Mouse (Mus musculus) neural tube, embryonic 13.5 days (tissue): ENCODE results near the gene Nme8. TPM values are rescaled to one million over a fixed set of nuclear protein-coding genes. Genes with fewer than 3 reads are reported as not detected.

Source experiments
- ATAC-seq: fragments of 200-750 bp; cut with Nextera tagmentation; 2 replicates; pipeline ENCODE4 v1.8.0; 2017; ENCODE audit warnings: low read depth, mild to moderate bottlenecking, moderate TSS enrichment, moderate library complexity
- H3K27ac ChIP-seq: fragments of 300-500 bp; sonication (generic); replicated peaks from 2 replicates; pipeline ENCODE4 v1.5.1; 2015; ENCODE audit warnings: moderate library complexity, mild to moderate bottlenecking, inconsistent platforms
- H3K27me3 ChIP-seq: fragments of 300-500 bp; sonication (generic); 2 replicates; pipeline ENCODE4 v1.6.1; 2015; ENCODE audit warnings: mild to moderate bottlenecking, inconsistent platforms
- H3K36me3 ChIP-seq: fragments of 300-500 bp; sonication (generic); 2 replicates; pipeline ENCODE4 v1.6.1; 2015; ENCODE audit warnings: mild to moderate bottlenecking, inconsistent platforms
- H3K4me1 ChIP-seq: fragments of 300-500 bp; sonication (generic); replicated peaks from 2 replicates; pipeline ENCODE4 v1.6.1; 2015; ENCODE audit warnings: inconsistent platforms
- H3K4me2 ChIP-seq: fragments of 300-500 bp; sonication (generic); 2 replicates; pipeline ENCODE4 v1.6.1; 2015; ENCODE audit warnings: inconsistent platforms, mild to moderate bottlenecking, moderate library complexity
- H3K4me3 ChIP-seq: fragments of 300-500 bp; sonication (generic); 2 replicates; pipeline ENCODE4 v1.5.1; 2015; ENCODE audit warnings: mild to moderate bottlenecking, inconsistent platforms
- H3K9ac ChIP-seq: fragments of 300-500 bp; sonication (generic); 2 replicates; pipeline ENCODE4 v1.6.1; 2015; ENCODE audit warnings: moderate library complexity, mild to moderate bottlenecking, inconsistent platforms
- H3K9me3 ChIP-seq: fragments of 300-500 bp; sonication (generic); 2 replicates; pipeline ENCODE4 v1.6.1; 2016; ENCODE audit warnings: inconsistent platforms
- WGBS: fragments of 180-500 bp; shearing (Covaris S2); methylation state at CpG from one replicate; pipeline ENCODE4 v1.1.7; 2015; 5-methylcytosine and 5-hydroxymethylcytosine counted together
- polyA plus RNA-seq: library from polyadenylated mRNA; unstranded; fragments of >200 nt; fragmentation: Nextera tagmentation; extraction: Ambion mirVana; gene quantifications from 2 replicates; pipeline ENCODE4 v1.2.1, GENCODE M21; 2015

The Nme8 gene
- polyA plus RNA-seq, 1 experiment from 2014 or later, result not detected

- no peak overlapping the region for H3K27ac ChIP-seq
- no peak overlapping the region for H3K4me3 ChIP-seq
- ATAC-seq, result no peak
- no peaks in the 10 kb centered on the region for H3K9me3 ChIP-seq
- WGBS, result 91% methylated on average over 5 of the region's 5 CpGs
- H3K4me2 ChIP-seq, result no peak overlapping the region
- no peak overlapping the region for H3K9ac ChIP-seq
- H3K36me3 ChIP-seq, result no peaks in the 10 kb centered on the region
- no peaks in the 10 kb centered on the region for H3K4me1 ChIP-seq
- no peaks in the 10 kb centered on the region for H3K27me3 ChIP-seq
Observed at GRCm38 (mm10) chr13:19630768-19631709, 66.6 kb downstream of the Nme8 start.

GRCm38 (mm10) chr13:19626473-19626872 is 71.1 kb downstream of the Nme8 start:
- no peak for ATAC-seq
- Histone ChIP-seq H3K4me3 (no peak overlapping the region), H3K4me1 (peaks cover 17% of the 10 kb centered on the region), H3K9me3 (no peaks in the 10 kb centered on the region), H3K27ac (no peak overlapping the region), H3K4me2 (no peak overlapping the region), H3K9ac (no peak overlapping the region), H3K36me3 (no peaks in the 10 kb centered on the region), H3K27me3 (peaks cover 22% of the 10 kb centered on the region)
- 80% methylated on average over 1 of the region's 1 CpGs for WGBS

GRCm38 (mm10) chr13:19624632-19625320 is 72.8 kb downstream of the Nme8 start:
- Histone ChIP-seq H3K27me3 (peaks cover 29% of the 10 kb centered on the region), H3K4me2 (peak overlapping the region; percentile 87), H3K9me3 (no peaks in the 10 kb centered on the region), H3K9ac (no peak overlapping the region), H3K27ac (no peak overlapping the region), H3K36me3 (no peaks in the 10 kb centered on the region), H3K4me3 (no peak overlapping the region), H3K4me1 (peaks cover 17% of the 10 kb centered on the region)
- WGBS, result 81% methylated on average over 11 of the region's 11 CpGs
- no peak for ATAC-seq

- peak overlapping the region; percentile 87 for H3K4me2 ChIP-seq
Observed at GRCm38 (mm10) chr13:19623228-19623905, 74.2 kb downstream of the Nme8 start.

GRCm38 (mm10) chr13:19622573-19623227 is 74.9 kb downstream of the Nme8 start, which contains the start of gene Sfrp4:
Gene Sfrp4, plus strand, starts transcription at chr13:19623104.
- peak within 1 kb of the TSS; percentile 87 for H3K4me2 ChIP-seq
- no peaks in the 10 kb centered on the region for H3K9me3 ChIP-seq
- H3K4me1 ChIP-seq, result peaks cover 28% of the 10 kb centered on the region
- peak; percentile 58 for ATAC-seq
- peaks cover 29% of the 10 kb centered on the region for H3K27me3 ChIP-seq
- 3% methylated on average over 25 of the region's 25 CpGs for WGBS
- peak within 1 kb of the TSS; percentile 74 for H3K9ac ChIP-seq
- no peaks in the 10 kb centered on the region for H3K36me3 ChIP-seq
- peak within 1 kb of the TSS; percentile 14; the same call in 1 of the 2 replicates for H3K27ac ChIP-seq
- H3K4me3 ChIP-seq, result peak within 1 kb of the TSS; percentile 52

More at GRCm38 (mm10) chr13:19623228-19623905, 74.2 kb downstream of the Nme8 start:
- Histone ChIP-seq H3K4me1 (peaks cover 23% of the 10 kb centered on the region), H3K36me3 (no peaks in the 10 kb centered on the region), H3K9me3 (no peaks in the 10 kb centered on the region), H3K27me3 (peaks cover 29% of the 10 kb centered on the region), H3K4me3 (peak overlapping the region; percentile 52), H3K27ac (peak overlapping the region; percentile 14; the same call in 1 of the 2 replicates), H3K9ac (peak overlapping the region; percentile 74)
- peak; percentile 44 for ATAC-seq
- WGBS, result 16% methylated on average over 30 of the region's 30 CpGs

GRCm38 (mm10) chr13:19619216-19619927 is 78.2 kb downstream of the Nme8 start, which contains the start of gene Epdr1:
Gene Epdr1, minus strand, starts transcription at chr13:19619927.
- under 1% methylated on average over 45 of the region's 46 CpGs for whole genome bisulfite sequencing
- peak within 1 kb of the TSS; percentile 92 for H3K9ac ChIP-seq
- H3K27me3 ChIP-seq, result peaks cover 21% of the 10 kb centered on the region
- peak within 1 kb of the TSS; percentile 69 for H3K4me2 ChIP-seq
- H3K9me3 ChIP-seq, result no peaks in the 10 kb centered on the region
- peak within 1 kb of the TSS; percentile 74 for H3K4me3 ChIP-seq
- peak; percentile 90 for ATAC-seq
- peaks cover 28% of the 10 kb centered on the region for H3K4me1 ChIP-seq
- H3K27ac ChIP-seq, result peak within 1 kb of the TSS; percentile 89
- no peaks in the 10 kb centered on the region for H3K36me3 ChIP-seq

- Histone ChIP-seq H3K4me3 (peak overlapping the region; percentile 74), H3K27me3 (peaks cover 16% of the 10 kb centered on the region), H3K9me3 (no peaks in the 10 kb centered on the region), H3K36me3 (no peaks in the 10 kb centered on the region), H3K9ac (peak overlapping the region; percentile 92), H3K4me1 (peaks cover 25% of the 10 kb centered on the region), H3K27ac (peak overlapping the region; percentile 89), H3K4me2 (peak overlapping the region; percentile 69)
- WGBS, result 0% methylated on average over 5 of the region's 5 CpGs
- ATAC-seq, result peak; percentile 71
Observed at GRCm38 (mm10) chr13:19618841-19619215, 78.8 kb downstream of the Nme8 start.

GRCm38 (mm10) chr13:19618081-19618480 is 79.5 kb downstream of the Nme8 start:
- Histone ChIP-seq H3K9ac (no peak overlapping the region), H3K27ac (no peak overlapping the region), H3K27me3 (peaks cover 9% of the 10 kb centered on the region), H3K4me2 (peak overlapping the region; percentile 69), H3K4me1 (peaks cover 18% of the 10 kb centered on the region), H3K4me3 (no peak overlapping the region), H3K9me3 (no peaks in the 10 kb centered on the region), H3K36me3 (no peaks in the 10 kb centered on the region)
- no peak for ATAC-seq
- WGBS, result 93% methylated on average over 4 of the region's 4 CpGs

- no peak for ATAC-seq
- no peak overlapping the region for H3K27ac ChIP-seq
- no peaks in the 10 kb centered on the region for H3K9me3 ChIP-seq
- WGBS, result 94% methylated on average over 1 of the region's 1 CpGs
- H3K36me3 ChIP-seq, result no peaks in the 10 kb centered on the region
- H3K4me2 ChIP-seq, result no peak overlapping the region
- no peaks in the 10 kb centered on the region for H3K27me3 ChIP-seq
- no peak overlapping the region for H3K9ac ChIP-seq
- H3K4me1 ChIP-seq, result peaks cover 21% of the 10 kb centered on the region
- no peak overlapping the region for H3K4me3 ChIP-seq
Observed at GRCm38 (mm10) chr13:19614311-19614710, 83.3 kb downstream of the Nme8 start.

GRCm38 (mm10) chr13:19613426-19613825 is 84.2 kb downstream of the Nme8 start:
- no peak overlapping the region for H3K27ac ChIP-seq
- H3K36me3 ChIP-seq, result no peaks in the 10 kb centered on the region
- no peaks in the 10 kb centered on the region for H3K9me3 ChIP-seq
- no peak overlapping the region for H3K4me3 ChIP-seq
- no peak overlapping the region for H3K4me2 ChIP-seq
- WGBS, result 80% methylated on average over 1 of the region's 1 CpGs
- H3K4me1 ChIP-seq, result peaks cover 16% of the 10 kb centered on the region
- no peak overlapping the region for H3K9ac ChIP-seq
- ATAC-seq, result no peak
- H3K27me3 ChIP-seq, result no peaks in the 10 kb centered on the region

- 39% methylated on average over 3 of the region's 3 CpGs for WGBS
- no peak overlapping the region for H3K4me2 ChIP-seq
Observed at GRCm38 (mm10) chr13:19612963-19613362, 84.6 kb downstream of the Nme8 start.

More at GRCm38 (mm10) chr13:19612963-19613362, 84.6 kb downstream of the Nme8 start:
- H3K9ac ChIP-seq, result no peak overlapping the region
- no peaks in the 10 kb centered on the region for H3K9me3 ChIP-seq
- H3K27ac ChIP-seq, result no peak overlapping the region
- no peaks in the 10 kb centered on the region for H3K36me3 ChIP-seq
- no peak overlapping the region for H3K4me3 ChIP-seq
- no peaks in the 10 kb centered on the region for H3K27me3 ChIP-seq
- peaks cover 11% of the 10 kb centered on the region for H3K4me1 ChIP-seq
- no peak; the same call in 1 of the 2 replicates for ATAC-seq
